8 mouse cellular contexts compared by ENCODE assay signal in the genomic region with DNA sequence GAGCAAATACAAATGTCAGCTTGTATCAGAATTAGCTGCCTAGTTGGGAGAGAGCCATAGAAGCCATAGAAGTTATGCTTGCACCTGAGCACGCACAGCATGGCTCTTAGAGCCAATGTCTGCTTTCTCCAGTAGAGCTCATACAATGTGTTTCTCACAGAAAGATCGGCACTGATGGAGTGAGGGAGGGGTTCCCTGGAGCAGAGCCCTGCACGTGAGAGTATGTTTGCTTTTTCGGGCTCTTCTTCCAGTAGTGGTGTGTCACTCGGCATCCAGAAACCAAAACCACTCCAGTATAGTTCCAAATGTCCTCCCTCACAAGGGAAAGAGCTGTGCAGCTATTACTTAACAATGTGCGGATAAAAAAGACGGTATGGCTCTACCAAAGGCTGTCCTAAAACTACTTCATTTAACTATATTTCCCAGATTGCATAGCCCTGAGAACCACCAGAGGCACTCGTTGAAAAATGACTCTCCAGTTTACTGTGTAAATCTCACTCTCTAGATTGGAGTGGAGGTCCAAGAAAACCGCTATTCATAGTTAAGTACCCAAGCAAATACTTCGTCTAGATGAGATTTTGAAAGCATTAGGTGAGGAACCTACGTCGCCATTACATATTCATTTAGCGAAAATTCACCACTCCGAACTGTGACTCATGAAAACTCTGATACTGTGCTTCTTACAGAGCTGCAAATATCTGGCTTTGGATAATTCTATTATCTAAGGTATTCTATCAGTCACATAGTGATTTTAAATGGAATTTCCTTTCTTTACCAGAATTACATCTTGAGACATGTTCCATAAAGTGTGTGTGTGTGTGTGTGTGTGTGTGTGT. TPM values are rescaled to one million over a fixed set of nuclear protein-coding genes. Genes with fewer than 3 reads are reported as not detected.
A peak's percentile ranks its signal among the peaks of the same experiment; 100 is the strongest.
DNase-seq lines count a peak whose midpoint lies in the region; ATAC-seq and TF ChIP-seq lines count a peak whose summit lies in the region.

No protein-coding gene starts in this region.

- WGBS in heart, embryonic 14.5 days: 68% methylated on average over 14 of the region's 14 CpGs
- WGBS in forebrain, embryonic 10.5 days: 85% methylated on average over 14 of the region's 14 CpGs
- WGBS in liver, embryonic 12.5 days (ENCODE audit: insufficient replicate concordance): 66% methylated on average over 14 of the region's 14 CpGs
- WGBS in stomach, postnatal 0 days: 57% methylated on average over 14 of the region's 14 CpGs

- H3K4me3 ChIP-seq in heart, embryonic 14.5 days (ENCODE audit: control insufficient read depth in 1 of 2, insufficient read depth in 1 of 2, low read depth in 1 of 2, low read length in 2 of 2): peak overlapping the region in 1 of 2 experiments; percentile 62; a peak in 2 of 4 replicates
- peak overlapping the region; percentile 26; the same call in 1 of the 2 replicates for H3K4me3 ChIP-seq in E14TG2a.4 (replicated peaks; ENCODE audit: low read length)
- H3K4me3 ChIP-seq in forebrain, embryonic 10.5 days: peak overlapping the region; percentile 65
- H3K4me3 ChIP-seq in liver, embryonic 12.5 days: peak overlapping the region; percentile 70
- peak overlapping the region; percentile 60 for H3K4me3 ChIP-seq in stomach, postnatal 0 days (ENCODE audit: low read depth, low read length)

- no peak for ATAC-seq in heart, embryonic 14.5 days (ENCODE audit: insufficient number of reproducible peaks, insufficient read depth, low FRiP score, low read depth)
- no peak; the same call in 1 of the 2 replicates for ATAC-seq in liver, embryonic 12.5 days
- no peak for ATAC-seq in stomach, postnatal 0 days (ENCODE audit: low FRiP score, low TSS enrichment)

- H3K27me3 ChIP-seq in heart, embryonic 14.5 days (ENCODE audit: control insufficient read depth, insufficient read depth, low read length): no peaks in the 10 kb centered on the region
- no peaks in the 10 kb centered on the region for H3K27me3 ChIP-seq in E14TG2a.4 (ENCODE audit: insufficient read depth, low read length)
- peaks cover 63% of the 10 kb centered on the region for H3K27me3 ChIP-seq in forebrain, embryonic 10.5 days (ENCODE audit: poor library complexity, severe bottlenecking)
- H3K27me3 ChIP-seq in liver, embryonic 12.5 days (replicated peaks): no peaks in the 10 kb centered on the region
- H3K27me3 ChIP-seq in stomach, postnatal 0 days (ENCODE audit: control insufficient read depth, insufficient read depth, low read length): no peaks in the 10 kb centered on the region

- no peak for TF ChIP-seq EP300 in stomach, postnatal 0 days (optimal IDR thresholded peaks at IDR 0.05)

- no peak for DNase-seq in heart, adult 18-20 months
- no peak for DNase-seq in forebrain, embryonic 10.5 days (ENCODE audit: extremely low spot score, low spot score)
- DNase-seq in stomach, postnatal 0 days (ENCODE audit: low spot score): no peak
- DNase-seq in gastrocnemius, adult 8-10 months (ENCODE audit: low spot score in 2 of 2): no peak
- DNase-seq in kidney, adult 11 months: no peak

- peaks cover 22% of the 10 kb centered on the region for H3K36me3 ChIP-seq in heart, embryonic 14.5 days (ENCODE audit: control insufficient read depth, insufficient read depth, low read length)
- H3K36me3 ChIP-seq in E14TG2a.4 (ENCODE audit: insufficient read depth, low read length): peaks cover 28% of the 10 kb centered on the region
- H3K36me3 ChIP-seq in forebrain, embryonic 10.5 days (replicated peaks): peaks cover 26% of the 10 kb centered on the region
- peaks cover 24% of the 10 kb centered on the region for H3K36me3 ChIP-seq in liver, embryonic 12.5 days
- no peaks in the 10 kb centered on the region for H3K36me3 ChIP-seq in stomach, postnatal 0 days (ENCODE audit: control insufficient read depth, insufficient read depth, low read length)

- H3K4me1 ChIP-seq in heart, embryonic 14.5 days (ENCODE audit: control insufficient read depth in 2 of 2, insufficient read depth in 2 of 2, low read length in 2 of 2): no peaks in the 10 kb centered on the region
- H3K4me1 ChIP-seq in E14TG2a.4 (replicated peaks; ENCODE audit: low read depth, low read length): peaks cover 13% of the 10 kb centered on the region; the same call in 1 of the 2 replicates
- peaks cover 7% of the 10 kb centered on the region for H3K4me1 ChIP-seq in forebrain, embryonic 10.5 days
- H3K4me1 ChIP-seq in liver, embryonic 12.5 days: peaks cover 8% of the 10 kb centered on the region; the same call in 1 of the 2 replicates
- no peaks in the 10 kb centered on the region for H3K4me1 ChIP-seq in stomach, postnatal 0 days (replicated peaks; ENCODE audit: control insufficient read depth, insufficient read depth)

- no peak overlapping the region for H3K9ac ChIP-seq in heart, embryonic 14.5 days (ENCODE audit: low read length)
- no peak overlapping the region for H3K9ac ChIP-seq in liver, embryonic 12.5 days
- no peak overlapping the region for H3K9ac ChIP-seq in stomach, postnatal 0 days (ENCODE audit: low read length)

- H3K4me2 ChIP-seq in heart, embryonic 14.5 days (ENCODE audit: low read length): peak overlapping the region; percentile 52
- H3K4me2 ChIP-seq in liver, embryonic 12.5 days: peak overlapping the region; percentile 64
- H3K4me2 ChIP-seq in stomach, postnatal 0 days (replicated peaks; ENCODE audit: low read depth): peak overlapping the region; percentile 42

- no peaks in the 10 kb centered on the region for H3K9me3 ChIP-seq in heart, embryonic 14.5 days (ENCODE audit: control insufficient read depth, low read length)
- H3K9me3 ChIP-seq in E14TG2a.4 (ENCODE audit: low read length): no peaks in the 10 kb centered on the region
- H3K9me3 ChIP-seq in forebrain, embryonic 10.5 days: no peaks in the 10 kb centered on the region; the same call in 1 of the 2 replicates
- no peaks in the 10 kb centered on the region for H3K9me3 ChIP-seq in liver, embryonic 12.5 days (replicated peaks)
- H3K9me3 ChIP-seq in stomach, postnatal 0 days (ENCODE audit: control insufficient read depth, low read length): no peaks in the 10 kb centered on the region

- H3K27ac ChIP-seq in heart, embryonic 14.5 days (replicated peaks in 1 of 2; ENCODE audit: control insufficient read depth in 1 of 2, insufficient read depth in 1 of 2, low read depth in 2 of 2, low read length in 2 of 2): no peak overlapping the region
- H3K27ac ChIP-seq in forebrain, embryonic 10.5 days: peak overlapping the region; percentile 94
- H3K27ac ChIP-seq in liver, embryonic 12.5 days: no peak overlapping the region
- H3K27ac ChIP-seq in stomach, postnatal 0 days (replicated peaks): no peak overlapping the region

- no peak for TF ChIP-seq CTCF in E14TG2a.4 (conservative IDR thresholded peaks at IDR 0.05; ENCODE audit: low read length)
- no peak for TF ChIP-seq CTCF in stomach, postnatal 0 days (IDR thresholded peaks at IDR 0.05; ENCODE audit: low read depth)

RNA-seq across cellular contexts. Expression of a gene that starts 0.7 kb away (rescaled TPM):
- polyA plus RNA-seq in heart, embryonic 14.5 days (2014; fragmentation: Nextera tagmentation; extraction: Ambion mirVana): 27.4 and 29.4 TPM in 2 replicates
- 10 to 100 TPM; 10.7 to 11.2 TPM for total RNA-seq in heart, adult 18-20 months (2021)
- polyA plus RNA-seq in forebrain, embryonic 10.5 days (2016; fragmentation: Nextera tagmentation; extraction: Ambion mirVana): 69.0 and 70.1 TPM in 2 replicates
- 38.3 and 40.2 TPM in 2 replicates for polyA plus RNA-seq in liver, embryonic 12.5 days (2016; fragmentation: Nextera tagmentation; extraction: Ambion mirVana)
- 12.2 and 12.8 TPM in 2 replicates for polyA plus RNA-seq in stomach, postnatal 0 days (2015; fragmentation: Nextera tagmentation; extraction: Ambion mirVana)
- 1 to 10 TPM; 3.7 to 6.9 (median 5.2) TPM for total RNA-seq in gastrocnemius, adult 8-10 months (2022)
